Mouse (Mus musculus) regulatory T cell (primary cell): ENCODE results near the gene Tpst2.

ENCODE experiments used
- in situ Hi-C: fragments of 300-600 bp; cut with MboI, MseI; formaldehyde crosslinking; loops from one replicate; pipeline ENCODE4 v1.15.1; 2025; ENCODE audit warnings: high pct_unique_total_duplicates

The Tpst2 gene

DNA sequence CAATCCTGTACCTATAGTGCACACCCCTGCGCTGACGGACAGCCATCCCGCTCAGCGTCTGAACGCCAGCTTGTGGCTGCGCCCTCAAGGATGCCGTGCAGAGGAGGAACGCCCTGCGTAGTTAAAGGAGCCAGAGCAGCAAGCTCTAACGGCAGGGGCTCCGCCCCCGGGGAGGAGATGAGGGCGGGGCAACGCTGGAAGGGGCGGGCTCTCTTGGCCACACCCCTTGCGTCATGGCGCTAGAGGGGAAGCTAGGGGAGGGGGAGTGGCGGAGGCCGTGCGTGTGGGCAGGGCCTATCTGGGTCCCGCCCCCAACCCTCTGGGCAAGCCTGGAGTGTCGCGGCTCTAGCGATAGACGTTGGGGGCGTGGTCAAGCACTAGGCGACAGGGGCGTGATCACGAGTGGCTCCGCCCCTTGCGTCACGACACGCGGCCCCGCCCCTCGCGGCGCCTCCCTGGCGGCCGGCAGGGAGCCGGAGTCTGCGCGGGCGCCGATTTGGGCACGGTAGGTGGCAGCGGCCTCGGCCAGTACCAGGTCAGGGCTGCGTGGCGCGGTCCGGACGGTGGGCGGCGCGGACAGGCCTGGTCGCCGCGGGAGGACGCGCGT, at the start of gene Tpst2:
Tpst2 (plus strand) TSS at position 425 of the 607 bp plus-strand sequence.
- in situ Hi-C loops = loop anchor here (10.0 kb wide), 1 partner anchor 858 kb away; no protein-coding TSS in a partner anchor

DNA sequence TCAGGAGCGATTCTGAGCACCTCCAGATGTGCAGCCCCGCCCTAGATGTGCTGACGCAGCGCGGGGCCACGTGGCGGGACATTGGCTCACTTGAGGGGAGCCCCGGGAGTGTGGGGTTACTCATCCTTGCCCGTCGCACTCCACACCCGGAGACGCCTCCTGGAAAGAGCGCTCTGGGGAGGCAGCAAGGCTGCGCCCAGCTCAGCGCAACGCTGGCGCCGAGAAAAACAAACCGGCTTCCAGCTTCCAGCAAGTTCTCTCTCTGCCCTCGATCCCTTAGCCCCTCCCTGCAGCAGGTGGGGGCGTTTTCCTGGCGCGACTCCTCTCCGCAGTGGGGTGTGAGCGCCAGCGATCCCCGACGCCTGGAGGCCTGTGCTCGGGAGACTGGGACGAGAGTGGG, 49.1 kb upstream of the Tpst2 start:
- in situ Hi-C loops = loop anchor here (10.0 kb wide), 1 partner anchor 657 kb away; no protein-coding TSS in a partner anchor

DNA sequence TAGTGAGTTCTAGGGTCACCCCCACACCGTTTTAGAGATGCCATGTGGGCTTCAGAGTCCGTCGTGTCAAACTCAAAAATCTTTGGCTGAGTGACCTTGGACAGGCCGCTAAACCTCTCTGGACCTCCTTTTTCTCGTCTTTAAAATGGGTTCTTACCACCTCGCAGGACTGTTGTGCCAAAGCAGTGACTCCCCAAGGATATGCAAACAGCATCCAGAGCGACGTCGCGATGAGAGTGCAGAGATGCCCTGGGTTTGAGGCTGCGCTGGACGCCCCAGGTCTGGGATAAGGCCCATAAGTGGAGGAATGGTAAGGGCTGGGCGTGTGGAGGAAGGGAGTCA, 48.6 kb upstream of the Tpst2 start:
- in situ Hi-C loops = loop anchor here (10.0 kb wide), 1 partner anchor 657 kb away; no protein-coding TSS in a partner anchor

DNA sequence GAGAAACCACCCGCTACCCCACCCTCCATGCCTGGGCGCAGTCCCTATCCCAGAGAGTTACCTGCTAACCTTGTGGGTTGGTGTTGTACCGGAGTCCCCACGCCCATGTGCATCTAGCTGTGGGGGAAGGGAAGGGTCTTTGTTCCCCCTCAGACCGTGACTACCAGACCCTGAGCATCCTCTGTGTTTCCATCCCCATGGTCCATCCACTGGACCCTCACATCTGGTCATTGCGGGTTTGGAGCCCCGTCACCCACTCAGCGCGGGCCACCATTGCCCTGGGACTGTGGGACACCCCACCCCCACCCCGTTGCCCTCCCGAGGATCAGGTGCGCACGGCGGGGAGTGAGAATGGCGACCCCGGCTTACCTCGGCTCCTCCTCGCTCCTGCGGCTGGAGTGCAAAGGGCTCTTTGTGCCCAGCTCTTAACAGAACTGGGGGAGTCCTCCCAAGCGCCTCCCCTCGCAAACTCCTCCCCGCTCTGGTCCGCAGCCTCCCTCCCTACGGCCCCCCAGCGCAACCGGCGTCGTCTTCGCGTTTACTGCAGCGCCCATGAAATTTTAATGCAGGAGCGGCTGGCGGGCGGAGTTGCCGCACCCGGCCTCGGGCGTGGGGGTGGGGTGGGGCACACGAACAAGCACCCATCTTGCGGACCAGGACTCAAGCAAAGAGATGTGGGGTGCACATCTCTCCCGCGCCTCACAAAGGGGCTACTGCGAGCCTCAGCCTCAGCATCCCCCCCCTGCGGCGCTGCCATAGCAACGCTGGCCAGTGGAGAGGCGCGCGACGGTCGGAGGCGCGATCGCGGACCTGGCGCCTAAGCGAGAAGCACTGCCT, 48.0 kb upstream of the Tpst2 start:
- in situ Hi-C loops = loop anchor here (10.0 kb wide), 1 partner anchor 656 kb away; no protein-coding TSS in a partner anchor

DNA sequence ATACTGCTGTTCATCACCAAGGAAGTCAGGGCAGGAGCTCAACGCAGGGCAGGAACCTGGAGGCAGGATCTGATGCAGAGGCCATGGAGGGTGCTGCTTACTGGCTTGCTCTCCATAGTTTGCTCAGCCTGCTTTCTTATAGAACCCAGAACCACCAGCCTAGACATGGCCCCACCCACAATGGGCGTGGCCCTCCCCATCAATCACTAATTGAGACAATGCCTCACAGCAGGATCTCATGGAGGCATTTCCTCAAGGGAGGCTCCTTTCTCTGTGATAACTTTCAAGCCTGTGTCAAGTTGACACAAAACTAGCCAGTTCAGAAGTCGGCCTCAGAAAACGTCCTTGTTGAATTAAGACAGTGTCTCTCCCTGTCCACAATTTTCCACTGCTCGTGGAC, 40.7 kb upstream of the Tpst2 start:
- in situ Hi-C loops = no loop called here

DNA sequence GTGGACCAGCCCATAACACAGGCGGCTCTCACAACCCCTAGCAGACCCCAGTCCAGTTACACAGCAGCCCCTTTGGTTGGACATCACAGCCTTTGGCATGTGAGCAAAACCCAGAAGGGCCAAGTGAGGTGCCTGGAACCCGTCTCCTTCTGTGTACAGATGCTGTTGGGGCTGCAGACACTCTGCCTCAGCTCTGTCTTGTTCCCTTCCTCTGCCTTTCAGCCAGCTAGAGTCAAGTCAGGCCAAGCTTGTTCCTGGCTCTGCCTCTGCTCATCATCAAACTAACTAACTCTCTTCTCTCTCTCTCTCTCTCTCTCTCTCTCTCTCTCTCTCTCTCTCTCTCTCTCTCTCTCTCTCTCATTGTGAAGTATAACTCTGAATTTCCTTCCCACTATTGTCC, 39.9 kb upstream of the Tpst2 start:
- in situ Hi-C loops = no loop called here

DNA sequence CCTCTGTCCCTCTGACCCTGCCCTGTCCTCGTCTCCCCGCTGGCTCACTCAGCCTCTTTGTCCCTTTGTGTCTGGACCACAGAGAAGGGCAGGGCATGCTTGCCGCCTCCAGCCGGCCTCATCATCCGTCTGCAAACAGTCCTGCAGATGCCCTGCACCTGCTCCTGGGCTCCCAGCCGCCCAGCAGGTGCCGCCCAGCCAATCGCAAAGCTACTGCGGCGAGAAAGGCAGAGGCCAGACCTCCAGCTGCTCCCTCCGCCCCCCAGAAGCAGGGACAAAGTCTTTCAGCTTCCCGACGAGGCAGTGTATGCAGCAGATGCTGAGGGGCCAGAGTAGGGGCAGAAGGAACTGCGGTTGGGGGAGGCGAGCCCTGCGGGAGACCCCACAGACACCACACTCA, 39.1 kb upstream of the Tpst2 start:
- in situ Hi-C loops = no loop called here

DNA sequence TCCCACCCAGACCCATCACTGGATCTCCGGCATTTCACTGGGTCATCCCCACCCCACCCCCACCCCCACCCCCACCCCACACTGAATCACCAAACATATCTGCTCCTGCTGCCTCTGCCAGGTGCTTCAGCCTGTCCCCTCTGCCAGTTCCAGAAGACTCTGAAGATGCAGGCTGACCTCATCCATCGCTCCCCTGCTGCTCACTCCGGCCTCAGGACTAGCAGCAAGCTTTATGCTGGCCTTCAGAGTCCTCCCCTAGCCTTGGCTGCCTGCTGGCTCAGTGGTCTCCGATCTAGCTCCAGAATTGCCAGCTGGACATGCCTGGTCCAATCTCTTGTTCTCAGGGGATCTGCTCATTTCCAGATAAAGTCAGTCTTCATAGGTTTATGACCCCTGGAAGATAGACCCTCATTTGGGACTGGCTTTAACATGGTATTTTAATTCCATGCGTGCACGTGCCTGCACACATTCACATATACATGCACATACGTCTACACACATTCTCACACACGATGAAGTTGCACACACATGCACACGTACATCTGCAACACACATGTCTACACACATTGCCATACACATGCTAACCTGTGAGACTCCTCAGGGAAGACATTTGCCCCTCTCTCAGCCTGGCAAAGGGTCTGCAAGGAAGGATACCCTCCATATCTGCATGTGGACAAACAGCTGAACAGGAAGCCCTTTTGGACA, 38.5 kb upstream of the Tpst2 start:
- in situ Hi-C loops = no loop called here

DNA sequence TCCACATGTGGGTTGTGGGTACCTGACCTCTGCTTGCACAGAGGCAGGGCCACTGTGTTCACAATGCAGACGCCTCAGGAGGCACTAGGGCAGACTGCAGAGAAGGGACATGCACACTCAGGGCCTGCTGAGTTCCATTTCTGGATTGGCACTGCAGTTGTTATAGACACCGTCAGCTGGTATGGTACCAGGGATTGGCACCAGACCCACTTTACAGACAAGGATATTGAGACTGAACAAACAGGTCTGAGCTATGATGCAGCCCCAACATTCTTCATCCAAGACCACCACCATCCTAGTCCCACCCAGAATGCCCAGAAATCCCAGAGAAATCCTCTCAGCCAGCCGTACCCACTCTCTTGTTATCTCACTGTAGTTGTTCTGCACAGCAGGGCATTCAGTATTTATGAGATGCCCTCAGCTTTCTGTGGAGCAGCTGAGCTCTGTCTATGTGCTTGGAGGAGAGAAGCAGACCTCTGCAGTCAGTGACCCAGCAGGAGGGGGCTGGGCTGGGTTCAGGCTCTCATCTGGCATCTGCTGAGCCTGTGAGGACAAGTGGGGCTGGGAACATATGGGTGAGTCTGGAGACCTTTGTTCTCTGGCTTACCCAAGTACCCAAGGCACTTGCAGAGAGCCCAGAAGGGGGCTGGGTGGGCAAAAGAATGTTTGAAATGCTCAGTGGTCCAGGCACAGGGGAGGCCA, 37.6 kb upstream of the Tpst2 start:
- in situ Hi-C loops = no loop called here

DNA sequence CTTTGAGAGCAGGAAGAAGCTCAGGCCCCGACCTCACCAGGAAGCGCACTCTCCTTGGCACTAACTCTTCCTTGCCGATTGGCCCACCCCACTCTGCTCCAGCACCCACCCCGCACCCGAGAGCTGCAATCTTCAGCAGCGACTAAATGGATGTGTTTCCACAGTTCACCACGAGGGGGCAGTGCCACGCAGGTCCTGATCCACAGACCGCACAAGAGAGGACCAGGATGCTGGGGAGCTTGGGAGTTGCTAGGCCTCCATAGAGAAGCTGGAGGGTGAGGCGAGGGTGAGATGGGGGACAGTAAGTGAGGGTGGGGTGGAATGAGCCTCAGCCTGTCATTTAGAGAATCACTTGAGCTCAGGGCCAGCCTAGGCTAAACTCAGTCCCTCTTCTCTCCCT, 35.7 kb upstream of the Tpst2 start:
- in situ Hi-C loops = loop anchor here (5.0 kb wide), 1 partner anchor 97 kb away; no protein-coding TSS in a partner anchor

DNA sequence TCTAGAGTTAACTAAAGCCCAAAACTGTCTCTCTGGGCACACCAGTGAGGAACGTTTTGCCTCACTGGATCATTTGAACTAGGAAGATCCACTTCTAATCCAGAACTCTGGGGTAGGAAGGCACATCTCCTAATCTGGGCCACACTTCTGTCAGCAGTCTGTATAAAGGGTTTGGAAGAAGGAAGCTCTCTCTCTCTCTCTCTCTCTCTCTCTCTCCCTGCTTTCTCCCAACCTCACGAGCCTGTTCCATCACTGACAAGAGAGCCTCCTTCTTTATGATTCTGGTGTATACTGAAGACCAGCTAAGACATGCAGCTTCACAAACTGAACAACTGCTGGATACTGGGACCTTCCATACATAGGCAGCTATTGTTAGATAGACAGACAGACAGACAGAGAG, 34.6 kb upstream of the Tpst2 start:
- in situ Hi-C loops = loop anchor here (5.0 kb wide), 1 partner anchor 95 kb away; no protein-coding TSS in a partner anchor

DNA sequence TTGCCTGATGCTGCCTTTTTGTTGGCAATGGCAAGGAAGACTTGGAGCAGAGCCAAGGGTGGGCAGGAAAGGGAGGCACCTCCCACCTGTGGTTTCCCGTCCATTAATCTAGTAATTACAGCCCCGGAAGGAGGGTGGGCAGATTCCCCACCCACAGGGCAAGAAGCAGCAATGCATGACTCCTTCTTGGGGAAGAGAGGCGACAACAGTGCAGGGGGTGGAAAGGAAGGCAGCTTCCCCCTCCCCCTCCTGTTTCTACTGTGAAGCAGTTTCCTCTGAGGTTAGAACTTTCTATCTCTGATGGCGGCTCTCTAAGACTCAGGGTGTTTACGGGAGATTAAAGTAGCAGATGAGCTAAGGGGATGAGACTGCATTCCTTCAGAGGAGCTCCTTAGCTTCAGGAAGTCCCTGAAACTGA, 34.1 kb upstream of the Tpst2 start:
- in situ Hi-C loops = loop anchor here (5.0 kb wide), 1 partner anchor 95 kb away; no protein-coding TSS in a partner anchor

DNA sequence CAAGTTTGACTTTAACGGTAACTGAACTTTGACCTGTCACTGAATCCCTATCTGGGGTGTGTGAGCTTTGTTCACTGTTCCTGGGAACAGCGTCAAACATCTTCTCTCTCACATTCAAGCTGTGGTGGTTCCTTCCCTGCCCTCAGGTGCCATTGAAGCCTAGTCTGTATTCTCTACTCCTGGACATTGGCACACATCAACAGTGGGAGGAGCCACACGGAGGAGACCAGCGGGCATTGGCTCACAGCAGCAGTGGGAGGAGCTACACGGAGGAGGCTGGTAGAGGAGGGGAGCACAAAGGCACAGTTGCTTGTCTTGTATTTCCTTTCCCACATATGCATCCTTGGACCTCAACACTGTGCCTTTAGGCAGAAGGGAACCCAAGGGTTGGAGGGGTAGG, 33.5 kb upstream of the Tpst2 start:
- in situ Hi-C loops = loop anchor here (5.0 kb wide), 1 partner anchor 94 kb away; no protein-coding TSS in a partner anchor

DNA sequence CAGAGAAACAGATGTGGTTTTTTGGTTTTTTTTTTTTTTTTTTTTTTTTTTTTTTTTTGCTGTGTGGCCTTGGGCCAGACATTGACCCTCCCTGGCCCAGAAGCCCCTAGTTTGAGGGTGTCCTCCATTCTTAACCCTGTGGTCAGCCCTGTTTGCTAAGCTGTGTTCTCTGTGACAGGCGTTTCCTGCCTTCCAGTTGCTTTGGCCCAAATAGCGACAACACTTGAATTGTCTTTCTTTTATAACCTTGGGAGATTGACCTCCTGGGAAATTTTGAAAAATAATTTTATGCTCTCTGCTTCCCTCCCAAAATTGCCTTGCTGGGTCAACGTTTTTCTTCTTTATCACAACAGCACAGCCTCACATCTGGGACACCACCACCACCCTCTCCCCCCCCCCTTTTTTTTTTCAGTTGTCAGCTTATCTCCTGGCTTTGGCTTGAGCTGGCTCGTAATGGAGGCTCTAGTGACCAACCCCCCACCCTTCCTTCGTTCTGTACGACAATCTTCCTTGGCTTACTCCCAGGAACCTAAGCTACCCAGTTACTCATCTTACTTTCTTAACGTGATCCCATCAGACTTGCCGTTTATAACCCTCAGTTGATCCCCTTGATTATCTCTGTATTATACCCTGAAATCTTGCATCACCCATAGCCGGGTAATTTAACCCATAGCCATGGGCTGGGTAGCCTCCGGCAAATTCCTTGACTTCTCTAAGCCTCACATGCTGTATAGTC, 32.8 kb upstream of the Tpst2 start:
- in situ Hi-C loops = loop anchor here (5.0 kb wide), 1 partner anchor 94 kb away; no protein-coding TSS in a partner anchor

DNA sequence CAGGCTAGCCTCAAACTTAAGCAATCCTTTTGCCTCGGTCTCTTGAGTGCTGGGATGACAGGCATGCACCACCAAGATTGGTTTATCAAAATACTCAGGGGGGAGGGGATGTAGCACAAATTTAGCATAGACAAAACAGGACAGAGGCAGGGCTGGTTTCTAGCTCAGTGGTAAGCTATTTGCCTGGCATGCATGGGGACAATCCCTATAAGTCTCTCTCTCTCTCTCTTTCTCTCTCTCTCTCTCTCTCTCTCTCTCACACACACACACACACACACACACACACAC, 32.3 kb upstream of the Tpst2 start:
- in situ Hi-C loops = loop anchor here (5.0 kb wide), 1 partner anchor 93 kb away; no protein-coding TSS in a partner anchor

DNA sequence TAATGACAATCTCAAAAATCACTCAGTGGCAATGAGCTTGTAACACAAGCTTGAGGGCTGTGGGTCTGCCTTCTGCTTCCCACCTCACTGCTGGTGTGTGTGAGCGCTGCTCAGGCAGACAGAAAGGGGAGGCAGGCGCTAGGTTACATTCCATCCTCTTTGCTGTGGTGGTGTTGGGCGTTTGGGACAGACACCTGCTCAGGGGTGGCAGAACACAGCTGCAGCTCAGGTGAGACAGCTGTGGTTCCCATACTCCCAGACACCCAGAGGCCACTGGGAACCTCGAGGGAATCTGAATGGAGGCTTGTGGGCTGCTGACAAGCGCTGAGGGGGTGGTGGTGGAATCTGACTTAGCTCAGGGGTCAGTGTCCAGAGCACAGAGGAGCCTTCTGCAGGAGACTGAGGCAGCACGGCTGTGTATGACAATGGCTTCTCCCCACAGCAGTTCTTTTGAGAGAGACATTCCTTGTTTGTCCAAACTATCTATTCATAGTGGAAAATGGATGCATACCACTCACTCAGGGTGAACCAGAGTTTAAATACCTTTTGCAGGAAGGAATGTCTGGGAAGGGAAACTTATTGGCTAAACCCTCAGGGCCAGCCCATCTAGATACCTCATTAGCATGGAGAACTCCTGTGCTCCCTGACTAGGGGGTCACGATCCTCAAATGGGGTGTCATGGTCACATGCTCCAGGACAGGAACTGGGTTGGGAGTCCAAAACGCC, 31.4 kb upstream of the Tpst2 start:
- in situ Hi-C loops = loop anchor here (5.0 kb wide), 2 partner anchors 92 to 182 kb away; no protein-coding TSS in a partner anchor

DNA sequence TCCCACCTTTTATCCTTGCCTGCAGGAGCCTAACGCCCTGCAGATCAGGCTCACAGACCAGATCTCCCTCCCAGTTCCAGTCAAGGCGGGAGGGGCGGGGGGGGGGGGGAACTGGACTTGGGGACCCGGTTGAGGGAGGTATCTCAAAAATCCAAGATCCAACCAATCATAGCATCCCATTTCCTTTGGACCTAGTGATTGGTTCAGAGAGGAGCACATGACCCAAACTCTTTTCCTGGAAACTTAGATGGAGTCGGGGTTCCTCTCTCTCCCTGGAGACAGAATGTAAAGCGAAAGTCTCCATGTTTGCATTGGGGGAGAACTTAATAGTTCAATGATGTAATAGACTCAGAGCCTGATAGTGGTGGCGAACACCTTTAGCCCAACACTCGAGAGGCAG, 29.1 kb upstream of the Tpst2 start:
- in situ Hi-C loops = loop anchor here (5.0 kb wide), 1 partner anchor 180 kb away; no protein-coding TSS in a partner anchor

DNA sequence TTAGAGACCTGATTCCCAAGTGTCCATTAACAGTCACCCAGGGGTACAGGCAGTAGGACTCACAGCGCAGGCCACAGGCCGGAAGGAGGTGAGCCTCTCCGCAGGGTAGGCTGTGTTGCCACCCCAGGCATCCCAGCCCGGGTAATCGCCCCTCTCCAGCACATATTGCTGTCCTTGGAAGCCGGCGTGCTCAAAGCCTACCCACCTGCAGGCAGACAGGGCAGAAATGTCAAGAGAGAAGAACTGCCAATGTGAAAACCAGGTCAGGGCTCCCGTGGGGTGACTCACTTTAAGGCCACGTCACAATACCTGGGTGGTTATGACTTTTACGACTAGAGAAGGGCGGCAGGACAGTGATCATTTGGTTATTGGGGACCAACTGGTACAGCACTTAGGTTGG, 27.4 kb upstream of the Tpst2 start:
- in situ Hi-C loops = loop anchor here (5.0 kb wide), 1 partner anchor 178 kb away; no protein-coding TSS in a partner anchor

DNA sequence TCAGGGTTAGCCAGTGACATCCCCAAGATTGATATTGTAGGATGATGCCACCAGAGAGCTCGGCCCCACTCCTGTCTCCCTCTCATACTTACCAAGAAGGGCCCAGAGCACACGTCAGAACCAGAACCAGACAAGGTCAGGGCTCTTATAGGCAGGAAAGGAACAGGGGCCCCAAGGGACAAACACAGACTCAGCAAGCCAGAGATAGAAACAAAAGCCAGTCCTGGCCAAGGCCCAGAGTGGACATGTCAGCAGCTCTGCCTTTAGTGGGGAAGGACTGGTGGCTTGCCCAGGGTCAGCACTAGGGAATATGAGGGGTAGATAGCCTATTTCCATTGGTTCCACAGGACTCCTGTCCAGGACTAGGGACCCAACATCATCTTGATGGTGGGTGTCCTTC, 24.1 kb upstream of the Tpst2 start, which contains the start of gene Cryba4:
Cryba4 (minus strand) TSS at position 119 of the 400 bp plus-strand sequence.
- in situ Hi-C loops = loop anchor here (10.0 kb wide), 1 partner anchor 1732 kb away; no protein-coding TSS in a partner anchor

DNA sequence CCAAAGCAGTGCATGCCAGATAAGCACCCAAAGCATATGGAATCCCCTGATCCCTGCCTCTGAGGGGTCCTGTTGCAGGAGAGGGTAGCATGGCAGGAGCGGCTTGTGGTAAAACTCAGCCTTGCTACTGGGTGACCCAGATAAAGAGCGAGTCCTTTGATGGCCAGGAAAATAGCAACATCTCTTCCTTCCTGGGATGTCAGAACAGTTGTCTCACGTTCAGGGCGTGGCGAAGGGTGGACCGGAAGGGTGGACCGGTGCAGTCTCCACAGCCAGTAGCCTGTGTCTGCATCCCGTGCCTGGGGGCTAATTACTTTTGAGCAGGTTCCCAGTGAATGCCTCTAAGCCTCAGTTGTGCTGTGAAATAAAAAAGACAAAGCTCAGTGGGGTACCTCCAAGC, 23.3 kb upstream of the Tpst2 start:
- in situ Hi-C loops = loop anchor here (10.0 kb wide), 1 partner anchor 1732 kb away; no protein-coding TSS in a partner anchor
